Mouse (Mus musculus): Measurements from ENCODE around the gene Gm15517.
"Not testable (repeated sequence)": the region's sequence is repeated elsewhere in the genome, so short reads cannot be mapped to it uniquely, and the experiment has no call there.

Gm15517 gene

GRCm38 (mm10) chr7:44269397-44269796 lies 8.2 kb downstream of the Gm15517 start:
- no peak for DNase-seq (ENCODE audit: low read depth, low spot score)

DNA sequence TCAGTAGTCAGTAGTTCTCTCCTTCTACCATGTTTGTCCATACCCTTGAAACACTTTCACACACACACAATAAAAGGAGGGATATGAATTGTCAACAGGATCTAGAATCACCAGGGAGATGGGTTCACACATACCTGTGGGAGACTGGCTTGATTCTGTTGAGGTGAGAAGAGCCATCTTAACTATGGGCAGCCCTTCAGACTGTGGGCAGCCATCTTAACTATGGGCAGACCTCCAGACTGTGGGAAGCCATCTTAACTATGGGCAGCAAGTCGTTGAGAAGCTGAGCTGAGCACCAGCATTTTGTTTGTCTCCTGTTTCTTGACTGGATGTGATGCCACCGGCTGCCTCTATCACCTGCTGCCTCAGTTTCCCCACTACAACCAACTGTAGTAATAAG lies 10.1 kb downstream of the Gm15517 start:
- peak; percentile 49 for DNase-seq (ENCODE audit: low read depth, low spot score)

GRCm38 (mm10) chr7:44272546-44272945 lies 11.3 kb downstream of the Gm15517 start:
- no peak for DNase-seq (ENCODE audit: low read depth, low spot score)

- no peak for DNase-seq (ENCODE audit: low read depth, low spot score)
Measured at GRCm38 (mm10) chr7:44273446-44273845, 12.2 kb downstream of the Gm15517 start.

GRCm38 (mm10) chr7:44274096-44274495 lies 12.8 kb downstream of the Gm15517 start:
- no peak for DNase-seq (ENCODE audit: low read depth, low spot score)

DNA sequence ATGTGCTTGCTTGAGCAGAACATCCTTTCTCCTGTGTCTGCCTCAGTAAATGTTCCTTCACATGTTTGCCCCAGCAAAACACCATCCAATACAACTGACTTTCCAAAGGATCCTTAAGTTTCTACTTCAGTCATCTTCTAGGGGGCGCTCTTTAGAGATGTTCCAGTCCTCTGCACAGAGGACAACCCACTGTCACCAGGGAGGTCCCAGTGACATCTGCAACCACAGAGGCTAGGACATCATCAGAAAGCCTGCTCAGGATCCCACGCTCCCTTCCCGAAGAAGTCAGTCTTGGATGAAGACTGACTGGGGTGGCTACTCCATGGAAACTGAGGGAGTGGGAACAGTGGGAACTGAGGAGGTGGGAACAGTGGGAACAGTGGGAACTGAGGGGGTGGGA lies 14.3 kb downstream of the Gm15517 start:
- no peak for DNase-seq (ENCODE audit: low read depth, low spot score)

- DNase-seq (ENCODE audit: low read depth, low spot score) = no peak
Measured at GRCm38 (mm10) chr7:44276461-44277249, 15.4 kb downstream of the Gm15517 start.

- peak; percentile 63 for DNase-seq (ENCODE audit: low read depth, low spot score)
Measured at GRCm38 (mm10) chr7:44277250-44277622, 16.0 kb downstream of the Gm15517 start.

GRCm38 (mm10) chr7:44280959-44281358 lies 19.7 kb downstream of the Gm15517 start:
- DNase-seq (ENCODE audit: low read depth, low spot score) = no peak

GRCm38 (mm10) chr7:44281586-44281985 lies 20.3 kb downstream of the Gm15517 start:
- DNase-seq (ENCODE audit: low read depth, low spot score) = no peak

GRCm38 (mm10) chr7:44287760-44288159 lies 26.5 kb downstream of the Gm15517 start:
- no peak for DNase-seq (ENCODE audit: low read depth, low spot score)

GRCm38 (mm10) chr7:44290986-44291385 lies 29.7 kb downstream of the Gm15517 start:
- no peak for DNase-seq (ENCODE audit: low read depth, low spot score)

DNA sequence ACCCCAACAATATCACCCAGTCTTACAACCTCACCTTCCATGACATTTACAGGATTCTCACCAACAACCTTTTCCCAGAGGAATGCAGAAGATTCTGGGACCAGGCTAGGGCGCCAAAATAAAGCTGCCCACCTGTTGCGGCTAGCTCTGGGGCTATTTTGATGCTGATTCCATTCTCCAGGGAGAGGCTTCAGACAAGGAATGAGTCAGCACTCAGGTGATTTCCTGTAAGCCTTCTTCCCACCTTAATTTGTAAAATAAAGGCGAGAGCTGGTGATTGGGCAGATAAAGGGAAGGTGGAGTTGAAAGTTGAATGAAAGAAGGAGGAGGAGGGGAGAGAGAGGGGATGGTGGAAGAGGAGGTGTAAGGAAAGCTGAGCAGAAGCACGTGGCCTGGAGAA lies 30.2 kb downstream of the Gm15517 start:
- no peak for DNase-seq (ENCODE audit: low read depth, low spot score)

DNA sequence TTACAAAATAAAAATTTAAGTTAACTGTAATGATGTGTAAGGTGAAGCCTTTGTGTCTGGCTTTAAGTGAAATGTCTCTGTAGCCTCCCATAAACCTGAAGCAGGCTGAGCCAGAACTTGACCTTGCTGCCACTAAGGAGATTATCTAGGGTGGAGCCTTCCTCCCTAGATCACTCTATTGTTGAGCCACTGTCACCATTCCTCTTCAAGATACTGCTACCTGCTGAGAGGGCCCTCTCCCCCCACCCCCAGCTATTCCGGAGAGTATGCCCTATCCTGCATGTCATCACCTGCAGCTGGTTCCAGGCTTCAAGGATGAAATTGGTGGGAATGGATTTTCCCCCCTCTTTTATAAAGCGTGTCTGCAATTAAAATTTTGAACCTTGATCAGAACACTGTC lies 36.3 kb downstream of the Gm15517 start:
- DNase-seq (ENCODE audit: low read depth, low spot score) = not testable (repeated sequence)

GRCm38 (mm10) chr7:44303346-44304340 lies 42.4 kb downstream of the Gm15517 start:
- DNase-seq (ENCODE audit: low read depth, low spot score) = no peak

GRCm38 (mm10) chr7:44304463-44304774 lies 43.2 kb downstream of the Gm15517 start:
- DNase-seq (ENCODE audit: low read depth, low spot score) = no peak

DNA sequence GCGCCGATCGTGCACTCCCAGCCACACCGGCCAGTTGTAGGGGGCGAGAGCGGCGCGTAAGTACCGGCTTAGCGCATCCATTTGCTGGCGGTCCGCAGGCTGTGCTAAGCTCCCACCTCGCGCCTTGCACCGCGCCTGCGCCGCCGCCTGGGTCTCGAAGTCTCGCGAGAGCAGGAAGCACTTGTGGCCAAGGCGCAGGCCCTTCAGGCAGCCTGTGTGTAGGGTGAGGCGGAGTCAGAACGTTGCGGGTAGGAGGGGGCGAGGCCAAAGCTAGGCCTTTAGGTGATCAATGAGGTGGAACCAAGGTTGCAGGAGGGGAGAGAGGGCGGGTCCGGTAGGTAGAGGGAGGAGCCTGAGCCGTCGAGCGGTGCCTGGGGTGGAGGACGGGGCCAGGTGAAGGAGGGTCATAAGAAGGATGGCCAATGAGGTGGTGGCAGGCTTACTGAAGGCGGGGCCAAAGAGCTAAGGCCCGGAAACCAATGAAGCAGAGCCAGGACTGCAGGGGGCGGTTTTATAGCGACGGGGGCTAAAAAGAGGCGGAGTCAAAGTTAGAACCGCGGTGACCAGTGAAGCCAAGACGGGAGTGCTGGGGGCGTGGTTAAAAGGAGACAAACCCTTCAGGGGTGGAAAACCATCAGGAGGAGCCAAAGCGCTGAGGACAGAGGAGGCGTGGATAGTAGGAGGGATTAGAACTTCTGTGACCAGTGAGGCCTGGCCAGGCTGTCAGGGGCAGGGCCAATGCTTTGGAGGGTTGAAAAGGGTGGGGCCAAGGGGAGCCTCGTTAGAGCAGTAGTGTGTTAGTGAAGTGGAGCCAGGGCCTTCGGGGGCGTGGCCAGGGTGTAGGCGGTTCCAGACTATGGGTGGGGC lies 43.8 kb downstream of the Gm15517 start:
- DNase-seq (ENCODE audit: low read depth, low spot score) = peak; percentile 99

GRCm38 (mm10) chr7:44305686-44306085 lies 44.4 kb downstream of the Gm15517 start:
- no peak for DNase-seq (ENCODE audit: low read depth, low spot score)

- no peak for DNase-seq (ENCODE audit: low read depth, low spot score)
Measured at GRCm38 (mm10) chr7:44306516-44307240, 45.4 kb downstream of the Gm15517 start, which contains the start of gene Clec11a. TSS of gene Clec11a (minus strand) at chr7:44306902.

DNA sequence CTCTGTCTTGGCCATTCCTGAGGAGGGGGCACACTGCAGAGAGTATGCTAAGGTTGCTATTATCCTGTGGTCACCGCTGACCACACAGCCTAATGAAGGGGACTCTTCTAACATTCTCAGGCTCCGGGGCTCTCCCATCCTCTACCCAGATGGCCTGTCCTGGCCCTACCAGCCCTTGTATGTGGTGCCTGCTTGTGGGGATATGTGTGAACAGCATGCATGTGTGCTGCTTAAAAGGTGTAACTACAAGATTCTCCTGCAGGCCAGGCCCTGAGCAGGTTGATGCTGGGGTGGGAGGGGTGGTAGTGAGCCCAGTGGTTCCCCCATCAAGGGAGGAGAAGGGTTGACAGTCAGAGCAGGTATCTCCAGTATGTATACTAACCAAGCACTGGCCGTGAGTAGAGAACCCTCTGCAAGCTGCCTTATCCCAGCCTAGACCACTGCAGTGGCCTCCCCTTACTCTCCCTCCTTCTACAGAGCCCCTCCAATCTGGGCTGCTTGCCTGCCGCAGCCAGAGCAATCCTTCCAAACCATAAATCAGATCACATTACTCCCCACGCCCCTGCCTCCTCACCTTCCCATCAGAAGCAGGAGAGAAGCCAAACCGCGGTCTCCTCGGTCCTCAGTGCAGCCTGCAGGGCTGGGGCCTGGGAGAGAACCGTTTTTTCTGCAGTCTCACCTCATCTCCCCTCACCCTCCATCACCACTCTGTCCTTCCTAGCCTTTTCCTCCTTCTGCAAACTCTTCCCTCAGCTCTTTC lies 46.2 kb downstream of the Gm15517 start:
- DNase-seq (ENCODE audit: low read depth, low spot score) = no peak

Measured in CD4-positive, CD25-positive, alpha-beta regulatory T cell, adult 2 months (primary cell).